Mouse (Mus musculus): ENCODE measurements around the gene Cnpy2. TPM values are rescaled to one million over a fixed set of nuclear protein-coding genes. Genes with fewer than 3 reads are reported as not detected.

The Cnpy2 gene
- polyA plus RNA-seq, 1 experiment from 2014 or later = 334 TPM

DNA sequence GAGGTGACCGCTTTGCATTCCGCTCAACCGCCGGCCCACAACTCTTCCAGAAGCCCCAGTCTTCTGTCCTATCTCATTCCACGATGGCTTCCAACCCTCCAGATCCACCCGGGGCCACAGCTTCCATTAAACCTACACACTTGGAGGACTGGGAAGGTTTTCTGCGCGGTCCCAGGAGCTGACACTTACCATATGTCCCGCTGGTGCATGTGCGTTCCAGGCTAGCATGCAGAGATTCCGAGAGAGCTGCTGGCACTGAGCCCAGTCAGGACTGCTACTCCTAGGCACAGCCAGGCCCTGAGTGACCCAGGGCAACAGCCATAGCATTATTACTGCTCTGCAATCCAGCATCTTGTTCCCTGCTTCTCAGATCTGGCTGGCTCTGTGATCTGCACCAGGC lies 24.6 kb upstream of the Cnpy2 start:
- Histone ChIP-seq H3K36me3 (0 out of 2 replicates have a peak, but pooled peaks cover under 1% of the 10 kb centered on the region), H3K27ac (no peak overlapping the region), H3K4me3 (no peak overlapping the region), H3K27me3 (ENCODE audit: low read depth, poor library complexity, severe bottlenecking) (no peaks in the 10 kb centered on the region), H3K4me1 (peaks cover 6% of the 10 kb centered on the region), H3K9me3 (replicated peaks) (no peaks in the 10 kb centered on the region)
- 85% methylated on average over 11 of the region's 11 CpGs for WGBS
- no peak for DNase-seq (ENCODE audit: low spot score)

- Histone ChIP-seq H3K27me3 (ENCODE audit: low read depth, poor library complexity, severe bottlenecking) (no peaks in the 10 kb centered on the region), H3K9me3 (replicated peaks) (no peaks in the 10 kb centered on the region), H3K4me1 (peaks cover 6% of the 10 kb centered on the region), H3K27ac (no peak overlapping the region), H3K4me3 (no peak overlapping the region), H3K36me3 (no peaks in the 10 kb centered on the region)
- no peak for DNase-seq (ENCODE audit: low spot score)
- WGBS = 86% methylated on average over 6 of the region's 6 CpGs
These were observed 24.0 kb upstream of the Cnpy2 start for GRCm38 (mm10) chr10:128298243-128298642.

DNA sequence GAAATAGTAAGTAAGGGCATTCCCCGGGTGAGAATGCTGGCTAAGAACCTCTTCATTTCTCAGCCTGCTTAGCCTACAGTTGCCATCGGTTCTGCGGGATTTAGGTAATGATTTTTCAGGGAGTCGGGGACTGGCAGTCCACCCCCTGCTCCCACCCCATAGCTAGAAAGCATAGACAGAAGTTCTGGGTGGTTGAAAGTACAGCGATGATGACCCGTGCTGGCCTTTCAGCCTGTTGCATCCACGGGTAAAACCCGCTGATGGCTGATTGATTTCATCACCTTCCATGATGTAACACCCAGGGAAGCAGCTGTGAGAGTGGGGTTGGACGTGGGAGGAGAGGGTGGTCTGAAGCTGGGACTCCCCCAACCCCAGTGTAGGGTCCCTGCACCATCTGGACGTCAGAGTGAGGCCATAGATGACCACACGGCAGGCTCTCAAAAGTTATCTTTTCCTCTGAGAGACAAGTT lies 23.5 kb upstream of the Cnpy2 start, which contains the start of gene Il23a:
Il23a (minus strand) TSS at position 51 of the 470 bp plus-strand sequence.
- H3K36me3 ChIP-seq = no peaks in the 10 kb centered on the region
- peaks cover 8% of the 10 kb centered on the region for H3K4me1 ChIP-seq
- no peak within 1 kb of the TSS for H3K4me3 ChIP-seq
- no peaks in the 10 kb centered on the region for H3K27me3 ChIP-seq (ENCODE audit: low read depth, poor library complexity, severe bottlenecking)
- DNase-seq (ENCODE audit: low spot score) = no peak
- H3K27ac ChIP-seq = no peak within 1 kb of the TSS
- no peaks in the 10 kb centered on the region for H3K9me3 ChIP-seq (replicated peaks)
- 85% methylated on average over 11 of the region's 11 CpGs for WGBS

DNA sequence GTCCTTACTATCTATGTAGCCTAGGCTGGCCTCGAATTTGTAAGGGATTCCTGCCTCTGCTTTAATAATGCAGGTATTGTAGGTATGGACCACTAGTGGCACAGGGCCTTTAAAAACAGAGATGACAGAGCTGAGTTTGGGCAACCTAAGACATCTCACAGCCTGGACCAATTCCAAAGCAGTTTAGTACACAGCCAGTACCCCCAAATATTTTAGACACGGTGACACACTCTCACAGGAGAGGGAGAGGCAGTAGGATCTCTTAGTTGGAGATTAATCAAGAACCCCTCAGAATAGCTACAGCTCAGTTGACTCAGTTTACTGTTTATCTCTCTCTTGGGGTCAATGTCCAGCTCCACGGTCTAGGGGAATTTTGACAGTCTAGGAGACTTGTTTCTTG lies 19.9 kb upstream of the Cnpy2 start:
- Histone ChIP-seq H3K27me3 (ENCODE audit: low read depth, poor library complexity, severe bottlenecking) (no peaks in the 10 kb centered on the region), H3K4me1 (peaks cover 17% of the 10 kb centered on the region), H3K36me3 (peaks cover 10% of the 10 kb centered on the region), H3K4me3 (peak overlapping the region; percentile 66), H3K9me3 (replicated peaks) (no peaks in the 10 kb centered on the region), H3K27ac (peak overlapping the region; percentile 94)
- 47% methylated on average over 3 of the region's 3 CpGs for WGBS
- DNase-seq (ENCODE audit: low spot score) = no peak

- H3K27ac ChIP-seq = peak overlapping the region; percentile 94
- peaks cover 17% of the 10 kb centered on the region for H3K4me1 ChIP-seq
- H3K36me3 ChIP-seq = peaks cover 10% of the 10 kb centered on the region
- DNase-seq (ENCODE audit: low spot score) = no peak
- 1% methylated on average over 9 of the region's 9 CpGs for WGBS
- no peaks in the 10 kb centered on the region for H3K9me3 ChIP-seq (replicated peaks)
- H3K4me3 ChIP-seq = peak overlapping the region; percentile 66
- no peaks in the 10 kb centered on the region for H3K27me3 ChIP-seq (ENCODE audit: low read depth, poor library complexity, severe bottlenecking)
These were observed 19.5 kb upstream of the Cnpy2 start for GRCm38 (mm10) chr10:128302785-128303125.

GRCm38 (mm10) chr10:128303126-128304021 lies 18.9 kb upstream of the Cnpy2 start, which contains the start of gene Pan2:
Gene Pan2, plus strand, starts transcription at chr10:128303335.
- Histone ChIP-seq H3K36me3 (peaks cover 16% of the 10 kb centered on the region), H3K27me3 (ENCODE audit: low read depth, poor library complexity, severe bottlenecking) (no peaks in the 10 kb centered on the region), H3K4me3 (peak within 1 kb of the TSS; percentile 66), H3K4me1 (peaks cover 17% of the 10 kb centered on the region), H3K27ac (peak within 1 kb of the TSS; percentile 94), H3K9me3 (replicated peaks) (no peaks in the 10 kb centered on the region)
- WGBS = 1% methylated on average over 37 of the region's 37 CpGs
- DNase-seq (ENCODE audit: low spot score) = peak; percentile 99

DNA sequence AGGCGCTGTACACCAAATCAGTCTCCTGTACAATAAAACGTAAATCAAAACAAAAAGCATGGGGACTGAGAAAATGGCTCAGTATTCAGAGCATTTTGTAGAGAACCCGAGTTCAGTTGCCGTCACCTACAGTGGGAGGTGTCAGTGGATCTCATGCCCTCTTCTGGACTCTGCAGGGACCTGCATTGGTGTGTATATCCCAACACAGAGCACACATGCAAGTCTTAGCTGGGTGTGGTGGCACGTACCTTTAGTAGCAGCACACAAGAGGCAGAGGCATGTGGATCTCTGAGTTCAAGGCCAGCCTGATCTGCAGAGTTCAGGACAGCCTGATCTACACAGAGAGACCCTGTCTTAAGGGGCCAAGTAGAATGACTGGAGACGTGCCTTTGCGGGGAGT lies 12.6 kb upstream of the Cnpy2 start:
- Histone ChIP-seq H3K4me1 (no peaks in the 10 kb centered on the region), H3K4me3 (no peak overlapping the region), H3K9me3 (replicated peaks) (no peaks in the 10 kb centered on the region), H3K27me3 (ENCODE audit: low read depth, poor library complexity, severe bottlenecking) (no peaks in the 10 kb centered on the region), H3K27ac (no peak overlapping the region), H3K36me3 (peaks cover 75% of the 10 kb centered on the region)
- 94% methylated on average over 7 of the region's 7 CpGs for WGBS
- no peak for DNase-seq (ENCODE audit: low spot score)

DNA sequence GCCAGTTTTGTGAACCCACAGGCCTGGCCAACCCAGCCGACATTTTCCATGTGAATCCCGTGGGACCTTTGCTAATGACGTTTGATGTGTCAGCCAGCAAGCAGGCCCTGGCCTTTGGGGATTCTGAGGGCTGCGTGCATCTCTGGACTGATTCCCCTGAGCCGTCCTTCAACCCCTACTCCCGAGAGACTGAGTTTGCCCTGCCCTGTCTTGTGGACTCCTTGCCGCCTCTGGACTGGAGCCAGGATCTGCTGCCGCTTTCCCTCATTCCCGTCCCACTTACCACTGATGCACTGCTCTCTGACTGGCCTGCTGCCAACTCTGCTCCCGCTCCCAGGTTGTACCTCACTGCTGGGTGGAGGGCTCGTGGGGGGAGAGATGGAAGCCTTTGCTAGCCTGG lies 12.1 kb upstream of the Cnpy2 start:
- H3K27me3 ChIP-seq (ENCODE audit: low read depth, poor library complexity, severe bottlenecking) = no peaks in the 10 kb centered on the region
- H3K4me1 ChIP-seq = no peaks in the 10 kb centered on the region
- no peak overlapping the region for H3K27ac ChIP-seq
- H3K36me3 ChIP-seq = peaks cover 80% of the 10 kb centered on the region
- no peak overlapping the region for H3K4me3 ChIP-seq
- 92% methylated on average over 11 of the region's 11 CpGs for WGBS
- H3K9me3 ChIP-seq (replicated peaks) = no peaks in the 10 kb centered on the region
- DNase-seq (ENCODE audit: low spot score) = no peak

DNA sequence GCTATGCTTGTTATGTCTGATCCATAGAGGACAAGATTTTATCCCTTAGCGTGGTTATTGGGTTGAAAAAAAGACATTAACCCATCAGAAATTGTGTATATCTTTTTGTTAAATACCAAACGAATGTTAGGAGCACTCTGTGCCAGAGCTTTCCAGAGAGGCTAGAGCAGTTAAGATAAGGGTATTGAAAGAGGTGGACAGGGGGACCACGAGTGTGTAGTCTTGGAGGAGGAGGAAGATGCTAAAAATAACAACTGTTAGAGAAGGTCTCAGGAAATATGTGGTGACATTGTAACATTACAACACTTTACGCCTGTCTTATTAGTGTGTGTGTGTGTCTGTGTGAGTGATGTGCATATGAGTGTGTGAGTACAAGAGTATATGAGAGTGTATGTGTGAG lies 11.4 kb upstream of the Cnpy2 start:
- H3K36me3 ChIP-seq = peaks cover 83% of the 10 kb centered on the region
- 94% methylated on average over 4 of the region's 4 CpGs for WGBS

DNA sequence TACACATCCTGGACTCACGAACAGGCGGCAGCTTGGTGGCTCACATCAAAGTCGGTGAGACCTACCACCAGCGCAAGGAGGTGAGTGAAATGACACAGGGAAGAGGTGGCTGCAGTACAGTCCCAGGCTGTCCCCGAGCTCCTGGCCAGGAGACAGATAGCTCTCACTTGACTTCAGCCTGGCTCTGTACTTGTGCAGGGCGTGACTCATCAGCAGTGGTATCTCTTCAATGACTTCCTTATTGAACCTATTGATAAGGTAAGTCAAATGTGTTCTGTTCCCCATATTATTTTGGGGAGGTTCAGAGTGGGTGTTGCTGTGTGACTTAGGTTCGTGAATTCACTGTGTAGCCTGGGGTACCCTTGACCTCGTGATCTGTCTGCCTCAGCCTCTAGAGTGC lies 6.7 kb upstream of the Cnpy2 start:
- no peaks in the 10 kb centered on the region for H3K4me1 ChIP-seq
- H3K4me3 ChIP-seq = no peak overlapping the region
- no peaks in the 10 kb centered on the region for H3K27me3 ChIP-seq (ENCODE audit: low read depth, poor library complexity, severe bottlenecking)
- H3K27ac ChIP-seq = no peak overlapping the region
- H3K9me3 ChIP-seq (replicated peaks) = no peaks in the 10 kb centered on the region
- peaks cover 94% of the 10 kb centered on the region for H3K36me3 ChIP-seq
- no peak for DNase-seq (ENCODE audit: low spot score)
- 93% methylated on average over 8 of the region's 8 CpGs for WGBS

More for the DNA sequence above, 11.4 kb upstream of the Cnpy2 start:
- H3K27me3 ChIP-seq (ENCODE audit: low read depth, poor library complexity, severe bottlenecking) = no peaks in the 10 kb centered on the region
- no peak overlapping the region for H3K27ac ChIP-seq
- no peaks in the 10 kb centered on the region for H3K4me1 ChIP-seq
- no peak for DNase-seq (ENCODE audit: low spot score)
- H3K4me3 ChIP-seq = no peak overlapping the region
- no peaks in the 10 kb centered on the region for H3K9me3 ChIP-seq (replicated peaks)

- Histone ChIP-seq H3K27ac (peak overlapping the region; percentile 98), H3K9me3 (replicated peaks) (no peaks in the 10 kb centered on the region), H3K27me3 (ENCODE audit: low read depth, poor library complexity, severe bottlenecking) (no peaks in the 10 kb centered on the region), H3K4me1 (peaks cover 18% of the 10 kb centered on the region), H3K36me3 (peaks cover 74% of the 10 kb centered on the region), H3K4me3 (peak overlapping the region; percentile 80)
- peak; percentile 58 for DNase-seq (ENCODE audit: low spot score)
- 66% methylated on average over 12 of the region's 12 CpGs for WGBS
These were observed 618 bp upstream of the Cnpy2 start for GRCm38 (mm10) chr10:128321641-128322040.

- Histone ChIP-seq H3K27ac (peak overlapping the region; percentile 98), H3K4me1 (peaks cover 18% of the 10 kb centered on the region), H3K27me3 (ENCODE audit: low read depth, poor library complexity, severe bottlenecking) (no peaks in the 10 kb centered on the region), H3K36me3 (peaks cover 74% of the 10 kb centered on the region), H3K4me3 (peak overlapping the region; percentile 80), H3K9me3 (replicated peaks) (no peaks in the 10 kb centered on the region)
- WGBS = 78% methylated on average over 8 of the region's 8 CpGs
- no peak for DNase-seq (ENCODE audit: low spot score)
These were observed 1.3 kb downstream of the Cnpy2 start for GRCm38 (mm10) chr10:128323516-128323915.

DNA sequence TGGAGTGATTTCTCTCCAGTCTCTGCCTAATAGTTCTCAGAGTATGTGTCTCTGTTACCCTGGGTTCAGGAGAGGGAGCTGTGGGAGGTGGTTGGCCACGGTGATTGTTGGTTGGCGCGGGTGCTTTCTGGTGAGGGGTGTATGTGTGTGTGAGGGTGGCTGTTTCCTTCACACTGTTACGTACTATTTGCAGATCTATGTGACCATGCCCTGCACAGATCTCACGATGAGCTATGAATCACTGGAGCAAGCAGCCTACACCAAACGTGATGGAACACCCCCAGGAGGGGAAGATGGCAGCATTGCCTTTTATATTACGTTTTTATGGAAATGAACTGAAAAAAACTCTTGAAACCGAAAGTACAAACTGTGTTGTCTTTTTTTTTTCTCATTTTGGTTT lies 4.6 kb downstream of the Cnpy2 start:
- Histone ChIP-seq H3K36me3 (peaks cover 62% of the 10 kb centered on the region), H3K27me3 (ENCODE audit: low read depth, poor library complexity, severe bottlenecking) (no peaks in the 10 kb centered on the region), H3K9me3 (replicated peaks) (no peaks in the 10 kb centered on the region), H3K4me1 (peaks cover 13% of the 10 kb centered on the region), H3K27ac (no peak overlapping the region), H3K4me3 (no peak overlapping the region)
- 95% methylated on average over 8 of the region's 8 CpGs for WGBS
- no peak for DNase-seq (ENCODE audit: low spot score)

Data from limb, embryonic 10.5 days (tissue).